Mouse (Mus musculus) spleen, adult 18-20 months (tissue): Measurements from ENCODE around the gene 2900011O08Rik.
A peak's percentile ranks its signal among the peaks of the same experiment; 100 is the strongest.

ENCODE experiments used
- DNase-seq, 2 experiments: peaks; one replicate each; pipeline ENCODE4 v3.0.0; 2022; ENCODE audit warnings: mixed read lengths in 2 of 2

The 2900011O08Rik gene

GRCm38 (mm10) chr16:14070471-14071169, 84.2 kb downstream of the 2900011O08Rik start:
- DNase-seq = no peak

- no peak for DNase-seq
Observed at GRCm38 (mm10) chr16:14082925-14083324, 96.5 kb downstream of the 2900011O08Rik start.

GRCm38 (mm10) chr16:14088249-14088648, 101.8 kb downstream of the 2900011O08Rik start:
- peak in 1 of 2 experiments; percentile 5 for DNase-seq

GRCm38 (mm10) chr16:14089296-14089695, 102.9 kb downstream of the 2900011O08Rik start:
- DNase-seq = no peak

- no peak for DNase-seq
Observed at GRCm38 (mm10) chr16:14091771-14092170, 105.4 kb downstream of the 2900011O08Rik start.

- no peak for DNase-seq
Observed at GRCm38 (mm10) chr16:14105891-14106290, 119.5 kb downstream of the 2900011O08Rik start.

- no peak for DNase-seq
Observed at GRCm38 (mm10) chr16:14109651-14110230, 123.3 kb downstream of the 2900011O08Rik start.

GRCm38 (mm10) chr16:14110922-14111321, 124.5 kb downstream of the 2900011O08Rik start:
- DNase-seq = no peak

GRCm38 (mm10) chr16:14112133-14112532, 125.7 kb downstream of the 2900011O08Rik start:
- no peak for DNase-seq

- no peak for DNase-seq
Observed at GRCm38 (mm10) chr16:14112742-14113141, 126.3 kb downstream of the 2900011O08Rik start.

- DNase-seq = no peak
Observed at GRCm38 (mm10) chr16:14117299-14117698, 130.9 kb downstream of the 2900011O08Rik start.

- DNase-seq = no peak
Observed at GRCm38 (mm10) chr16:14120941-14121340, 134.5 kb downstream of the 2900011O08Rik start.

- DNase-seq = no peak
Observed at GRCm38 (mm10) chr16:14121563-14121962, 135.2 kb downstream of the 2900011O08Rik start.

GRCm38 (mm10) chr16:14122586-14122985, 136.2 kb downstream of the 2900011O08Rik start:
- no peak for DNase-seq

GRCm38 (mm10) chr16:14123901-14124300, 137.5 kb downstream of the 2900011O08Rik start:
- DNase-seq = no peak

GRCm38 (mm10) chr16:14124709-14125108, 138.3 kb downstream of the 2900011O08Rik start:
- no peak for DNase-seq

GRCm38 (mm10) chr16:14125253-14125652, 138.8 kb downstream of the 2900011O08Rik start:
- no peak for DNase-seq

- DNase-seq = no peak
Observed at GRCm38 (mm10) chr16:14128977-14129376, 142.6 kb downstream of the 2900011O08Rik start.

GRCm38 (mm10) chr16:14130796-14131195, 144.4 kb downstream of the 2900011O08Rik start:
- no peak for DNase-seq

- no peak for DNase-seq
Observed at GRCm38 (mm10) chr16:14131376-14131775, 145.0 kb downstream of the 2900011O08Rik start.

GRCm38 (mm10) chr16:14131838-14132237, 145.4 kb downstream of the 2900011O08Rik start:
- no peak for DNase-seq

- no peak for DNase-seq
Observed at GRCm38 (mm10) chr16:14135014-14135413, 148.6 kb downstream of the 2900011O08Rik start.

GRCm38 (mm10) chr16:14137976-14138561, 151.7 kb downstream of the 2900011O08Rik start:
- no peak for DNase-seq

- no peak for DNase-seq
Observed at GRCm38 (mm10) chr16:14139106-14139505, 152.7 kb downstream of the 2900011O08Rik start.
